Mouse (Mus musculus): ENCODE results near the gene Rap1a. TPM values are rescaled to one million over a fixed set of nuclear protein-coding genes. Genes with fewer than 3 reads are reported as not detected.

Gene Rap1a
- polyA plus RNA-seq, 1 experiment, result 25.2 TPM

DNA sequence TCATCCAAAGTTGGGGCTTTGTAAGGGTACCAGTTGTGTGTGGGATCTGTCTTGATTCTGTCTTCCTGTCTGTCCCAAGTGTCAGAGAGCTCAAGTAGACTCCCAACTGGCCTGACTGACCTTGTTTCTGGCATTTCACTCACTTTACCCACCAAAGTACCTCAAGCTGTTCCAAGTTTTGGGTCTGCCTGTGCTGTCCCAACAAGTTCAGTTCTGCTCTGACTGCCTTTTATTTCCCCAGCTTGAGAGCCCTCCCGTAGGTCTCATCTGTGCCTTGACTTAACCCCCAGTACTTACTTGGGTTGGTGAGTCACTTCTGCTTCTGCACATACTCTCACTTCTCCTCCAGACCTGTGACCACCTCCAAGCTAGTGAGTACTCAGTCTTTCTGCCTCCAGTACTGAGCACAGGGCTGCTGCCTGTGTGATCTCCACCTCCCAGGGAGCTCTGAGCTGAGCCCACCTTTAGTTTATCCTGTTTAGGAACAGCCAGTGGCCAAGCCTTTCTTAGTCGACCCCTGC is 79.4 kb downstream of the Rap1a start:
- no peaks in the 10 kb centered on the region for H3K36me3 ChIP-seq (ENCODE audit: control insufficient read depth, insufficient read depth)
- no peak for TF ChIP-seq POLR2A (IDR thresholded peaks at IDR 0.05; ENCODE audit: insufficient read length, low read depth)
- no peak for TF ChIP-seq CEBPB (IDR thresholded peaks at IDR 0.05; ENCODE audit: insufficient read depth, poor library complexity, severe bottlenecking)
- no peak for TF ChIP-seq MAX (IDR thresholded peaks at IDR 0.05; ENCODE audit: low read depth)
- TF ChIP-seq MYOD1 (IDR thresholded peaks at IDR 0.05; ENCODE audit: control insufficient read depth in 1 of 3, insufficient read length in 2 of 3, low read depth in 2 of 3), result no peak
- TF ChIP-seq POLR2AphosphoS2 (IDR thresholded peaks at IDR 0.05; ENCODE audit: insufficient read length, low read depth), result no peak
- H3K4me3 ChIP-seq, result no peak overlapping the region
- no peak overlapping the region for H3ac ChIP-seq (ENCODE audit: control insufficient read depth, insufficient read length)
- no peaks in the 10 kb centered on the region for H3K27me3 ChIP-seq (ENCODE audit: control insufficient read depth, insufficient read depth, insufficient read length)
- no peaks in the 10 kb centered on the region for H3K79me2 ChIP-seq (ENCODE audit: control insufficient read depth, insufficient read depth)
- H3K4me2 ChIP-seq (ENCODE audit: low read depth), result no peak overlapping the region

DNA sequence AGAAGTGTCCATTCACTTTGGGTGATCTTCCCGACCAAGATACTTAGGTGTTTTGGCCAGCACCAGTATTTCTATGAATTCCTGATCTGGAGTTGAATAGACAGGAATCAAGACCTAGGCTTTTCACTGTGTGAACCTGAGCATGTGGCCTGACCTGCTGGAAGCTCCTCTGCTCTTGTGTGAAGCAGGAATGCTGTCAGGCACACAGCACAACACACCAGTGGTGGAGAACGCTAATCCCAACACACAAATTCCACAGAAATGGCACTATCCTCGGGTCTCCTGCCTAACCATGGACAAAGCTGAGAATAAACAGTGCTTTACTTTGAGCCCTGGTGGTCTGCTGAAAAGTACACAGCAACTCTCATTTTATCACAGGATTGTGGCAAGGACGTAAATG is 80.6 kb downstream of the Rap1a start:
- no peak overlapping the region for H3K4me2 ChIP-seq (ENCODE audit: low read depth)
- H3ac ChIP-seq (ENCODE audit: control insufficient read depth, insufficient read length), result no peak overlapping the region
- H3K4me3 ChIP-seq, result no peak overlapping the region
- no peaks in the 10 kb centered on the region for H3K36me3 ChIP-seq (ENCODE audit: control insufficient read depth, insufficient read depth)
- H3K79me2 ChIP-seq (ENCODE audit: control insufficient read depth, insufficient read depth), result no peaks in the 10 kb centered on the region
- no peaks in the 10 kb centered on the region for H3K27me3 ChIP-seq (ENCODE audit: control insufficient read depth, insufficient read depth, insufficient read length)
- TF ChIP-seq POLR2AphosphoS2 (IDR thresholded peaks at IDR 0.05; ENCODE audit: insufficient read length, low read depth) (peak; percentile 71), TCF3 (IDR thresholded peaks at IDR 0.05; ENCODE audit: insufficient read length, low read depth) (no peak), MAX (IDR thresholded peaks at IDR 0.05; ENCODE audit: low read depth) (no peak), POLR2A (IDR thresholded peaks at IDR 0.05; ENCODE audit: insufficient read length, low read depth) (peak; percentile 21), CEBPB (IDR thresholded peaks at IDR 0.05; ENCODE audit: insufficient read depth, poor library complexity, severe bottlenecking) (no peak), SRF (IDR thresholded peaks at IDR 0.05; ENCODE audit: control insufficient read depth, insufficient read length, low read depth) (no peak), USF1 (IDR thresholded peaks at IDR 0.05; ENCODE audit: low read depth) (no peak)

DNA sequence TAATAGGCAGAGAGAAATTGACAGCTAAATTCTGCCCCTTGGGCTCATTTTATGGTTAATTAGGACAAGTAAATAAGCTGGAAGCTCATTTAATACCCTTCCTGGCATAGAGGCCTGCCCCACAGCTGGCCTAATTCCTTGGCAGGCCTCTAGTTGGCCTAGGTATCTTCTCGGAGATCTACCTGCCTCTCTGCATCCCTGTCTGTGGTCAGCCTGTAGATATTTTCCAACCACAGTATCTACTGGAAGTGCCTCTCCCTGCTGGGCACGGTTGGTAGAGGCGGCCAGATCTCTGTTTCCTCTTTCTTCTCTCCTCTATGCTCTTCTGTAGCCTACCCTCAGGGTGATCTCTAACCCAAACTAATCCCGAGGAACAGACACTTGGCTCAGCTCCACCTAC is 81.2 kb downstream of the Rap1a start:
- H3K4me3 ChIP-seq, result no peak overlapping the region
- no peak overlapping the region for H3K4me2 ChIP-seq (ENCODE audit: low read depth)
- H3K27me3 ChIP-seq (ENCODE audit: control insufficient read depth, insufficient read depth, insufficient read length), result no peaks in the 10 kb centered on the region
- no peak overlapping the region for H3ac ChIP-seq (ENCODE audit: control insufficient read depth, insufficient read length)
- peak; percentile 40 for TF ChIP-seq POLR2AphosphoS2 (IDR thresholded peaks at IDR 0.05; ENCODE audit: insufficient read length, low read depth)
- no peak for TF ChIP-seq CEBPB (IDR thresholded peaks at IDR 0.05; ENCODE audit: insufficient read depth, poor library complexity, severe bottlenecking)
- H3K36me3 ChIP-seq (ENCODE audit: control insufficient read depth, insufficient read depth), result no peaks in the 10 kb centered on the region
- H3K79me2 ChIP-seq (ENCODE audit: control insufficient read depth, insufficient read depth), result no peaks in the 10 kb centered on the region

DNA sequence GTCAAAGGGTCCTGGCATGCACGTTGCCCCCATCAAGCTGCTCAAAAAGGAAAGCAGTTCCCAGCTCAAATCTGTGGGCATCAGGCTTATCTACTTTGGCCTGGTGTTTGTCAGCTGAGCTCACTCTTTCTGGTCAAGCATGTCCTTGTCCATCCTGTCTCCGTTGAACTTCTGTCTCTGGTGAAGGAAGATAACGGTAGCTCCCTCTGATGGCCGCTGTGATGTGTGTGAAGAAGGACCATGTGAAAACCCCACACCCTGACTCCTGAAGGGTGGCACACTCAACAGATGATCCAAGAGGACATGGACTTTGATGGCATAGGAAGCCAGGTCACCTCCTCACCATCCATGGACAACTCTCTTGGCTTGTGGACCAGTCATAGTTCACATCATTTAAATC is 82.4 kb downstream of the Rap1a start:
- TF ChIP-seq POLR2AphosphoS2 (IDR thresholded peaks at IDR 0.05; ENCODE audit: insufficient read length, low read depth) (peak; percentile 34), E2F4 (IDR thresholded peaks at IDR 0.05; ENCODE audit: insufficient read depth) (no peak), USF1 (IDR thresholded peaks at IDR 0.05; ENCODE audit: low read depth) (no peak)
- H3K4me2 ChIP-seq (ENCODE audit: low read depth), result no peak overlapping the region
- H3K4me3 ChIP-seq, result no peak overlapping the region
- H3K79me2 ChIP-seq (ENCODE audit: control insufficient read depth, insufficient read depth), result no peaks in the 10 kb centered on the region
- H3K27me3 ChIP-seq (ENCODE audit: control insufficient read depth, insufficient read depth, insufficient read length), result no peaks in the 10 kb centered on the region
- H3ac ChIP-seq (ENCODE audit: control insufficient read depth, insufficient read length), result no peak overlapping the region
- no peaks in the 10 kb centered on the region for H3K36me3 ChIP-seq (ENCODE audit: control insufficient read depth, insufficient read depth)

DNA sequence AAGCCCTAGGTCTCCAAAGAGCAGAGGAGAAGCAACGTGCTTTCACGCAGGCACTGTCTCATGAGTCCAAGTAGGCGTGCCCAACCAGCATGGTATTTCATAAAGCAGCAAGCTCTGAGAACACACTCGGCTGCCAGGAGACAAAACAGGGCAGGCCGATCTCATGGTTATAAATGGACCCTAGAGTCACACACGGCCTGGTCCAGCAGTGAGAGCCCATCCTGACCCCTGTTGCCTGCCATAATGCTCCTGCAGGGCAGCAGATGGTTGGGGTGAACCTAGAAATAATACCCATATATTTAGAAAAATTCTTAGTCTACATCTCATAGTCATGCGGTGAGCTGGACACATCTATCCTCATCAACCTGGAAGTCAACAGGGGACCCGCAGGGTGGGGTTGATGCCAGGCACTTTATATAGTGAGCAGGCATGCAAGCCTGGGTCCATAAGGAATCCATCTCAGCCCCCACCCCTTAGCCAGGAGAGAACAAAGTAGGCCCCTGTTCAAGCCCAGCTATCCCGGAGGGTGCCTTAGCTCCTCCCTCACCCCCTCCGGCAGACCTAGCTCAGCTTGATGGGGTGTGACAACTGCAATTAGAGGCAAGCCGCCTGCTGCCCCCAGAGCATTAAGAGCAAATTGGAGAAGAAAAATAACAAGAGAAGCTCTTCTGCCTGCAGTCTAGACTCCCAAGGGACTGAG is 83.1 kb downstream of the Rap1a start:
- H3K4me3 ChIP-seq, result no peak overlapping the region
- TF ChIP-seq USF1 (IDR thresholded peaks at IDR 0.05; ENCODE audit: low read depth) (no peak), TCF12 (IDR thresholded peaks at IDR 0.05; ENCODE audit: insufficient read depth, poor library complexity, severe bottlenecking) (no peak), SRF (IDR thresholded peaks at IDR 0.05; ENCODE audit: control insufficient read depth, insufficient read length, low read depth) (no peak), REST (IDR thresholded peaks at IDR 0.05; ENCODE audit: insufficient read depth, insufficient read length) (no peak), MAX (IDR thresholded peaks at IDR 0.05; ENCODE audit: low read depth) (no peak), POLR2A (IDR thresholded peaks at IDR 0.05; ENCODE audit: insufficient read length, low read depth) (peak; percentile 28), MYOG (IDR thresholded peaks at IDR 0.05; ENCODE audit: control insufficient read depth in 1 of 3, insufficient read depth in 1 of 3, insufficient read length in 2 of 3, low read depth in 2 of 3) (no peak), POLR2AphosphoS2 (IDR thresholded peaks at IDR 0.05; ENCODE audit: insufficient read length, low read depth) (peak; percentile 25), CEBPB (IDR thresholded peaks at IDR 0.05; ENCODE audit: insufficient read depth, poor library complexity, severe bottlenecking) (no peak), MYOD1 (IDR thresholded peaks at IDR 0.05; ENCODE audit: control insufficient read depth in 1 of 3, insufficient read length in 2 of 3, low read depth in 2 of 3) (peak in 1 of 3 experiments; percentile 2), E2F4 (IDR thresholded peaks at IDR 0.05; ENCODE audit: insufficient read depth) (no peak), TCF3 (IDR thresholded peaks at IDR 0.05; ENCODE audit: insufficient read length, low read depth) (no peak)
- no peak overlapping the region for H3K4me2 ChIP-seq (ENCODE audit: low read depth)

More for the DNA sequence above, 83.1 kb downstream of the Rap1a start:
- H3ac ChIP-seq (ENCODE audit: control insufficient read depth, insufficient read length), result no peak overlapping the region
- no peaks in the 10 kb centered on the region for H3K27me3 ChIP-seq (ENCODE audit: control insufficient read depth, insufficient read depth, insufficient read length)
- no peaks in the 10 kb centered on the region for H3K79me2 ChIP-seq (ENCODE audit: control insufficient read depth, insufficient read depth)
- no peaks in the 10 kb centered on the region for H3K36me3 ChIP-seq (ENCODE audit: control insufficient read depth, insufficient read depth)
